Mouse (Mus musculus): Measurements from ENCODE around the gene Fermt1. TPM values are rescaled to one million over a fixed set of nuclear protein-coding genes. Genes with fewer than 3 reads are reported as not detected.

The Fermt1 gene
- total RNA-seq, 2 experiments from 2014 or later, result 0.51 to 0.52 TPM

GRCm38 (mm10) chr2:132867521-132867920 is 78.2 kb downstream of the Fermt1 start:
- DNase-seq (ENCODE audit: low spot score in 2 of 2), result no peak

GRCm38 (mm10) chr2:132863325-132863724 is 82.4 kb downstream of the Fermt1 start:
- no peak for DNase-seq (ENCODE audit: low spot score in 2 of 2)

GRCm38 (mm10) chr2:132861456-132861855 is 84.2 kb downstream of the Fermt1 start:
- DNase-seq (ENCODE audit: low spot score in 2 of 2), result peak in 1 of 2 experiments; percentile 37

GRCm38 (mm10) chr2:132860435-132860834 is 85.3 kb downstream of the Fermt1 start:
- DNase-seq (ENCODE audit: low spot score in 2 of 2), result peak in 1 of 2 experiments; percentile 51

- DNase-seq (ENCODE audit: low spot score in 2 of 2), result no peak
These were observed 89.4 kb downstream of the Fermt1 start for GRCm38 (mm10) chr2:132856333-132856732.

Other genes with a start within 250 kb of the Fermt1 start
- 100 to 1,000 TPM; 280 to 312 TPM for gene Chgb, start 164.6 kb downstream of the Fermt1 start, total RNA-seq (2021)
- 10 to 100 TPM; 25.1 to 28.9 TPM for gene Trmt6, start 129.9 kb downstream of the Fermt1 start, total RNA-seq (2021)
- 1 to 10 TPM; 3.8 to 4.4 TPM for gene Mcm8, start 129.8 kb downstream of the Fermt1 start, total RNA-seq (2021)
- gene Crls1, start 99.2 kb downstream of the Fermt1 start, total RNA-seq (2021), result 10 to 100 TPM; 38.8 to 46.6 TPM
- under 1 TPM; 0.84 to 0.87 TPM for gene Lrrn4, start 65.0 kb downstream of the Fermt1 start, total RNA-seq (2021)